Mouse (Mus musculus) heart, embryonic 11.5 days (tissue): ENCODE results near the gene Opa3. TPM values are rescaled to one million over a fixed set of nuclear protein-coding genes. Genes with fewer than 3 reads are reported as not detected.

Experiments used
- ATAC-seq: fragments of 200-750 bp; cut with Nextera tagmentation; replicated peaks from 2 replicates; pipeline ENCODE4 v1.8.0; 2017; ENCODE audit warnings: moderate library complexity; ENCODE audit not compliant: insufficient number of reproducible peaks, low FRiP score, low TSS enrichment
- H3K27ac ChIP-seq: fragments of 300-500 bp; sonication (generic); 2 replicates; pipeline ENCODE4 v1.5.1; 2014; ENCODE audit warnings: mild to moderate bottlenecking, low read depth, low read length
- H3K27me3 ChIP-seq: fragments of 300-500 bp; sonication (generic); 2 replicates; pipeline ENCODE4 v1.6.1; 2014; ENCODE audit warnings: mild to moderate bottlenecking, low read length, mixed read lengths; ENCODE audit not compliant: control insufficient read depth, insufficient read depth
- H3K36me3 ChIP-seq: fragments of 300-500 bp; sonication (generic); 2 replicates; pipeline ENCODE4 v1.6.1; 2014; ENCODE audit warnings: mild to moderate bottlenecking, low read length, moderate library complexity, mixed read lengths; ENCODE audit not compliant: control insufficient read depth, insufficient read depth
- H3K4me1 ChIP-seq: fragments of 300-500 bp; sonication (generic); 2 replicates; pipeline ENCODE4 v1.6.1; 2014; ENCODE audit warnings: low read length; ENCODE audit not compliant: control insufficient read depth, insufficient read depth
- H3K4me2 ChIP-seq: fragments of 300-500 bp; sonication (generic); 2 replicates; pipeline ENCODE4 v1.6.1; 2014; ENCODE audit warnings: mild to moderate bottlenecking, moderate library complexity
- H3K4me3 ChIP-seq: fragments of 300-500 bp; sonication (generic); 2 replicates; pipeline ENCODE4 v1.5.1; 2014; ENCODE audit warnings: low read depth, low read length
- H3K9ac ChIP-seq: fragments of 300-500 bp; sonication (generic); 2 replicates; pipeline ENCODE4 v1.6.1; 2014; ENCODE audit warnings: mild to moderate bottlenecking, low read depth, low read length, moderate library complexity
- H3K9me3 ChIP-seq: fragments of 300-500 bp; sonication (generic); replicated peaks from 2 replicates; pipeline ENCODE4 v1.6.1; 2016; ENCODE audit warnings: low read length; ENCODE audit not compliant: control insufficient read depth
- WGBS: fragments of 180-500 bp; shearing (Covaris S2); extraction: QIAGEN DNeasy Blood & Tissue Kit; methylation state at CpG from one replicate; pipeline ENCODE4 v1.1.7; 2014; ENCODE audit not compliant: insufficient replicate concordance; 5-methylcytosine and 5-hydroxymethylcytosine counted together
- polyA plus RNA-seq: library from polyadenylated mRNA; unstranded; fragments of >200 nt; fragmentation: Nextera tagmentation; extraction: Ambion mirVana; gene quantifications from 2 replicates; pipeline ENCODE4 v1.2.1, GENCODE M21; 2014

Gene Opa3
- polyA plus RNA-seq, 1 experiment from 2014 or later: 41.6 TPM

DNA sequence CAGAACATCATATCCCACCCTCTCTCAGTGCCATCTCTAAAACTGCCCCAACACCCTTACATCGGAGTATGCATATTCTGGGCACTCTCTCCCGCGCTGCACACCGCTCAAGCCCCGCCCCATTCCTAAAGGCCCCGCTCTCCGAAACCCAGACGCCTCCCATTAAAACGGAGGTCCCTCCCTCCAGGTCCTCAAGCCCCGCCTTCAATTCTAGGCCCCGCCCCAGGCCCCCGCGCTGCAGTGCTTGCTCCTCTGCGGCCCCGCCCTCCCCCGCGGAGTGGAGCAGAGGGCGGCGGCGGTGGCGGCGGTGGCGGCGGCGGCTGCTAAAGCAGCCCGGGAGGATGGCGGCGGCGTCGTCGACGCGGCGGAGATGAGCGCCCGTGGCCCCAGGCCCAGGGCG is 54.3 kb downstream of the Opa3 start, which contains the start of gene Rtn2:
Gene Rtn2, plus strand, starts transcription at position 240 of the 400 bp plus-strand sequence.
- peak; percentile 80 for ATAC-seq
- H3K4me2 ChIP-seq: peak within 1 kb of the TSS; percentile 71
- H3K4me3 ChIP-seq: peak within 1 kb of the TSS; percentile 40
- peaks cover 54% of the 10 kb centered on the region for H3K27me3 ChIP-seq
- peaks cover 4% of the 10 kb centered on the region; the same call in 1 of the 2 replicates for H3K4me1 ChIP-seq
- no peaks in the 10 kb centered on the region for H3K9me3 ChIP-seq
- peak within 1 kb of the TSS; percentile 2; the same call in 1 of the 2 replicates for H3K9ac ChIP-seq
- no peaks in the 10 kb centered on the region for H3K36me3 ChIP-seq
- 1% methylated on average over 37 of the region's 37 CpGs for WGBS
- H3K27ac ChIP-seq: no peak within 1 kb of the TSS

DNA sequence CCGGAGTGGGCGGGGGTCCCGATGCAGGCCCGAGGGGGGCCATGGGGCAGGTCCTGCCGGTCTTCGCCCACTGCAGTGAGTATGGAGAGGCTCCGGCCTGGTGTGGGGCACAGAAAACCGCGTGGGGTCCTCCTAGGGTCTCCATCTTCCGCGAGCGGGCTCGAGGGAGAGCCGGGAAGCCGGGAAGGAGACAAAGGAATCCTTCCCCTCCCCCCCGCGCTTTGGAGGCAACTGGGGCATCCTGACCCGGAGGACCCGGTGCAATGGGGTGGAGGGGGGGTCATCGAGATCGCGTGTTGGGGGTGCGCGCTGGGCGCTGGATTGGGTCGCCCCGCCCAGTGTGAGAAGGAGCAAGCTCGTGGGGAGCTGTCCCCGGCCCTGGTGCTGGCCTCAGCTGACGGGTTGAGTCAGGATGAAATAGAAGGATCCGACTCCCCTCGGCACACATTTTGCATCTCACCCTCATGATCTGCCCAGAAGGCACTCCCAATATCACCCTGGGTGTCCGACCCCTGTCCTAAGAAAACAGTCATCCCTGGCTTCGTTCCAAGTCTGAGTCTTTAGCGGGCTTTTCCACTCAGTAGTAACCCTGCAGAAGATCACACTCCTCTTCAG is 54.8 kb downstream of the Opa3 start:
- peaks cover 49% of the 10 kb centered on the region for H3K27me3 ChIP-seq
- H3K9ac ChIP-seq: peak overlapping the region; percentile 2; the same call in 1 of the 2 replicates
- no peaks in the 10 kb centered on the region for H3K36me3 ChIP-seq
- no peak overlapping the region for H3K27ac ChIP-seq
- peaks cover 4% of the 10 kb centered on the region; the same call in 1 of the 2 replicates for H3K4me1 ChIP-seq
- no peaks in the 10 kb centered on the region for H3K9me3 ChIP-seq
- WGBS: 3% methylated on average over 35 of the region's 35 CpGs
- peak; percentile 37 for ATAC-seq
- H3K4me2 ChIP-seq: peak overlapping the region; percentile 71
- peak overlapping the region; percentile 40 for H3K4me3 ChIP-seq

DNA sequence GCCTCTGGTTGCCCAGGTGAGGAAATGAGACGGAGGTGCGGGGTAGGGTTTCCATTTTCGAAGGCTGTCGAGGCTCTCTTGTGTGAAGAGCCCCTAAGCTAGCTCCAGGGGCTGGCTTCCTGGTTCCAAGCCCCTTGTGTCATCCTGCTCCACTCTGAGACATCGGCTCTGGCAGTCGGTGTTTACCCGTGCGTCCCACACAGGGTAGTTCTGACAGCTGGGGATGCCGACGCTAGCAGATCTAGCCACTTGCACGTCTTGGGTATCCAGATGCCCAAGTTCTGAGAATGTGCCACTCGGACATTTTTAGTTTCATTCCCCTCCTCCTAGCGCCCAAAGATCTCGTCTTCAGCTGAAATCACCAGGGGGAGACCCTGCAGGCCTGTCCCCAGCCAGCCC is 55.3 kb downstream of the Opa3 start:
- 35% methylated on average over 14 of the region's 14 CpGs for WGBS
- Histone ChIP-seq H3K27me3 (peaks cover 44% of the 10 kb centered on the region), H3K4me1 (peaks cover 4% of the 10 kb centered on the region; the same call in 1 of the 2 replicates), H3K4me2 (peak overlapping the region; percentile 71), H3K36me3 (no peaks in the 10 kb centered on the region), H3K9me3 (no peaks in the 10 kb centered on the region), H3K27ac (no peak overlapping the region), H3K4me3 (no peak overlapping the region), H3K9ac (no peak overlapping the region)
- ATAC-seq: no peak

DNA sequence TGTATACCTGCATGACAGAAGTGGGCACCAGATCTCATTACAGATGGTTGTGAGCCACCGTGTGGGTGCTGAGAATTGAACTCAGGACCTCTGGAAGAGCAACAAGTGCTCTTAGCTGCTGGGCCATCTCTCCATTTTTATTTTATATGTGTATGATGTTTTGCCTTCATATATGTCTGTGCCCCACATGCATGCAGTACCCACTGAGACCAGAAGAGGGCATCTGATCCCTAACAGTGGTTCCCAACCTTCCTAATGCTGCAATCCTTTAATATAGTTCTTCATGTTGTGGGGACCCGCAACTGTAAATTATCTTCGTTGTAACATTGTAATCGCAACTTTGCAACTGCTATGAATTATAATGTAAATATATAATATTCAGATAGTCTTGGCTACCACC is 56.6 kb downstream of the Opa3 start:
- Histone ChIP-seq H3K27me3 (peaks cover 30% of the 10 kb centered on the region), H3K27ac (no peak overlapping the region), H3K4me1 (no peaks in the 10 kb centered on the region; the same call in 1 of the 2 replicates), H3K9ac (no peak overlapping the region), H3K4me3 (no peak overlapping the region), H3K9me3 (no peaks in the 10 kb centered on the region), H3K36me3 (no peaks in the 10 kb centered on the region), H3K4me2 (no peak overlapping the region)
- ATAC-seq: no peak
- 25% methylated on average over 4 of the region's 4 CpGs for WGBS

DNA sequence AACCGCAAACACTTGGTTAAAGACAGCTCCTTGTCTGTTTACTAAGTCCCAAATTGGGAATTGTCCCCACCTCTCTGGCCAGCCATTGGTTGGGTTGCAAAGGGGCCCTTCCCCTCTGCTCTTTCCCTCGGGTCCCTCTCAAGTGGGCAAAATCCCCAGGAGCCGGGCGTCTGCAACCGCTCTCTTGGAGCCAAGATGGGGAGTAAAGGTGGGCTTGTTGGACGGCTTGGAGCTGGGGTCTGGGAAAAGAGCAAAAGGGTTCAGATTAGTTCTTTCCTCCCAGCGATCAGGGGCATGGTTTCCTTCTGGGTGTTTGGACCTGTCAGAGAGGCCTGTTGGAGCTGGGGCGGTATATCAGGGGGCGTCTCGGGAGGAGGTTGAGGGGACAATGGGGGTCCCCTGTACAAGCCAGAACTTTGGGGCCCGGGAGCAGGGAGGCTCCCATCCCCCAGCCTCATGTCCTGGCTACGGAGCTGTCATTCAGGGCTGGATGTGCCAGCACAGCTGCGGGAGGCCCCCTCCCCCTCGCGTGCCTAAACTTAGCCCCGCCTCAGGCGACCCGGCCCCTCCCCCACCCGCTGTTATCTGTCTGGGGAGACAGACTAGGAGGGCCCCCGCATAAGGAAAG is 62.9 kb downstream of the Opa3 start:
- Histone ChIP-seq H3K9ac (peak overlapping the region; percentile 70), H3K27me3 (no peaks in the 10 kb centered on the region), H3K4me1 (peaks cover 9% of the 10 kb centered on the region; the same call in 1 of the 2 replicates), H3K9me3 (no peaks in the 10 kb centered on the region), H3K4me3 (peak overlapping the region; percentile 62), H3K36me3 (no peaks in the 10 kb centered on the region), H3K4me2 (peak overlapping the region; percentile 92), H3K27ac (peak overlapping the region; percentile 60)
- WGBS: 2% methylated on average over 20 of the region's 20 CpGs
- peak; percentile 64 for ATAC-seq

DNA sequence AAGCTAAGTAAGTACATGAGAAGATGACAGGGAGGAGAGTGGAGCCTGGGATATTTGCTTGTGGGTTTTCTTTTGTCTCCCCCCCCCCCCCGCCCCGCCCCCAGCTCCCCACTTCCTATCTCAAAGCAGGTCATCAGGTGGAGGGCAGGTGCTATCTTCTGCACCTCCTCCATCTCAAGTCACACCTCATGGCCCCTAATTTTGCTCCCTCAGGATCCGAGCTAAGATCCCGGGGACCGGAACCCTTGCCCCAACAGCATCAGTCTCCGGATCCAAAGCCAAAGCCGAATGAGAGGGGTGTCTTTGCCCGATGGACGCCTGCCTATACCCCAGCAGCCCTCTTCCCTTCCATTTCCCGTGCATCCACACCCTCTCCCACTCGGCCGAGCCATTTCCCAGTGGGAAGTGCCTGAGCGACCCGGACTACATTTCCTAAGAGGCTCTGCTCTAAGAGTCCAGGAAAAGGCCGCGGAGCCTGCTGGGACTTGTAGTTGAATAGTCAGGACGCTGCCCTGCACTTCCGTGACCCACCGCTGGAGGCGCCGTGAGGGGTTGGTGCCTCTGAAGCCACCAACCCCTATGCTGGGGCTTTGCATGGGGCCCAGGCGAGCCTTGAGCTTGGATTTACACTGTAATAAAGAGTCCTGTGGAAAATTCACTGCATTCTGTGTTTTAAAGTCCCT is 67.5 kb downstream of the Opa3 start:
- Histone ChIP-seq H3K4me2 (peak overlapping the region; percentile 54), H3K9ac (no peak overlapping the region), H3K4me3 (peak overlapping the region; percentile 21), H3K36me3 (no peaks in the 10 kb centered on the region), H3K27me3 (no peaks in the 10 kb centered on the region), H3K27ac (no peak overlapping the region), H3K4me1 (peaks cover 7% of the 10 kb centered on the region; the same call in 1 of the 2 replicates), H3K9me3 (no peaks in the 10 kb centered on the region)
- WGBS: 20% methylated on average over 21 of the region's 22 CpGs
- ATAC-seq: peak; percentile 32; the same call in 1 of the 2 replicates

DNA sequence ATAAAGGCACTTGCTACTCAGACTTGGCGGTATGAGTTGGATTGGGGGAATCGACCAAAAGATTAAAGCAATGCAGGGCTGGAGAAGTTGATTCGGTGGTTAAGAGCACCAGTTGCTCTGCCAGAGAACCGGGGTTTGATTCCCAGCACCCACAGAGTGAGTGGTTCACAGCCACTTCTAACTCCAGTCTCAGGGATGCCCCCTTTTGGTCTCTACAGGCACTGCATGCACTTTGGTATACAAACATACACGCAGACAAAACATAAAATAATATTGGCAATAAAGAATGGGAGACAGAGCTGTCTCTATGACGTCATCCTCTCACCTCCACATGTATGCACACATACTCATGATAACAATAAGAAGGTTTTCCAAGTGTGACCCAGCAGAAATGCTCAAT is 68.9 kb downstream of the Opa3 start:
- Histone ChIP-seq H3K27me3 (peaks cover 4% of the 10 kb centered on the region), H3K4me3 (no peak overlapping the region), H3K27ac (no peak overlapping the region), H3K36me3 (no peaks in the 10 kb centered on the region), H3K9ac (no peak overlapping the region), H3K4me1 (peaks cover 8% of the 10 kb centered on the region), H3K4me2 (no peak overlapping the region), H3K9me3 (no peaks in the 10 kb centered on the region)
- ATAC-seq: no peak
- 80% methylated on average over 6 of the region's 6 CpGs for WGBS

DNA sequence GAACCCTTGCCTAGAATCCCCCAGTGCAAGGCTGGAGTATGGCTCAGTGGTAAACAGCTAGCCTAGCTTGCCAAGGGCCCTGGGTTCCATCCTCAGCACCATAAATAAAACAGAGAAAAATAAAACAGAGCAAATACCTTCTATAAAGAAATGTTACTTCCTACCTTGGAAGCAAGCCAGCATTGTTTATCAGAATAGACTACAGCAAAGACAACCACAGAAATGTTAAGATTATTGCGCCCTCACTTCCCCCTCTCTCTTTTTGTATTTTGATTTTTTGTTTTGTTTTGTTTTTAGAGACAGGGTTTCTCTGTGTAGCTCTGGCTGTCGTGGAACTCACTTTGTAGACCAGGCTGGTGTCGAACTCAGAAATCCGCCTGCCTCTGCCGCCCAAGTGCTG is 69.7 kb downstream of the Opa3 start:
- H3K4me3 ChIP-seq: no peak overlapping the region
- H3K9me3 ChIP-seq: no peaks in the 10 kb centered on the region
- ATAC-seq: no peak
- H3K4me1 ChIP-seq: peaks cover 8% of the 10 kb centered on the region
- H3K4me2 ChIP-seq: no peak overlapping the region
- H3K9ac ChIP-seq: no peak overlapping the region
- no peaks in the 10 kb centered on the region for H3K36me3 ChIP-seq
- 84% methylated on average over 5 of the region's 5 CpGs for whole genome bisulfite sequencing
- H3K27ac ChIP-seq: no peak overlapping the region
- H3K27me3 ChIP-seq: peaks cover 11% of the 10 kb centered on the region
